Mouse (Mus musculus): Measurements from ENCODE around the gene En2.

En2 gene

DNA sequence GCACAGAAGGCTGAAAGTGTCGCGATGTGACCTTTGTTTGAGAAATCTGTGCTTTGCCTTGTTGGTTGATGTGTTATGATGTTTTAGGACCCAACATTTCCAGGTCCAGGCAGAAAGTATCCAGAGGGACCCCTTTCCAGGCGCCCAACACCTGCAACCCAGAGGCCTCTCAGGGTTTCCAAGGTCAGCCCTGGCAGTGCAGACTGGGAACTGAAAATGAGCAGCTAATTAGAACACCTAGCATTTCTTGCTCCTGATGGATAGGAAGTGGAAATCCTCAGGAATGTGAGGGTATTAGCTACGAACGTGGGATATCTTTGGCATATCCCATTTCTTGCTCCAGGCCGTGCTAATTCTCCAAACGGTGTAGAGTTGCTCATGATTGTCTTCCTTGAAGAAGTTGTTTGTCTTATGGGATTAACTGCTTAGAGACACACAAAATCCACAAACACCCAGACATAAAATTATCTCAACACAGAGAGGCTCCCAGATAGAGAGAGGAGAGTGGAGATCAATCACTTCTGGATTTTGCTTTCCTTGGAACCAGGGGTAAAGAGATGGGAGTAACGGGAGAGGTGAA is 5.5 kb upstream of the En2 start:
- DNase-seq (ENCODE audit: low spot score in 2 of 2) = no peak

DNA sequence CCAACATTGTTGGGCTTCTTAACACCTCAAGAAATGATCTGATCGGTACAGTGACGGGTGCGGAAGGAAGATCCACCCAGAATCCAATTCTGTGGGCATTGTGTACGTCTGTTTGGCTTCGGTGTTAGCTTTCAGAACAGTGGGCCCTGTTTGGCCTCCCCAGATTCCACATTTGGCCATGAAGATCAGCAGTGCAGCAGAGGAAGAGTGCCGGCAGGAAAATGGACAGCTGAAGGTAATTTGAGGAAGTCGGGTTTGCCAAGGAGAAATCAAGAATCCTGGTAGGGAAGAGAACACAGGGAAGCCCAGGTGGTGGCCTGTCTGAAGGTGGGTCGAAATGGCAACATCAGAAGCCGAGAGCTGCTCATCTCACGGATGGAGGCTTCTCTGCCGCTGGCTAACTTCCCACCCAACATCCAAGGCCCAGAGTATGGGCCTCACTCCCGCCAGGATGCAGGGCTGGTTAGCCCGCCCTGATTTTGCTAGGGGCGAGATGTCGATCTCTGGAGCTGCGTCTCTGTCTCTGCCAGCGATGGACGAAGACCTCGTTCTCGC is 4.0 kb upstream of the En2 start:
- no peak for DNase-seq (ENCODE audit: low spot score in 2 of 2)

DNA sequence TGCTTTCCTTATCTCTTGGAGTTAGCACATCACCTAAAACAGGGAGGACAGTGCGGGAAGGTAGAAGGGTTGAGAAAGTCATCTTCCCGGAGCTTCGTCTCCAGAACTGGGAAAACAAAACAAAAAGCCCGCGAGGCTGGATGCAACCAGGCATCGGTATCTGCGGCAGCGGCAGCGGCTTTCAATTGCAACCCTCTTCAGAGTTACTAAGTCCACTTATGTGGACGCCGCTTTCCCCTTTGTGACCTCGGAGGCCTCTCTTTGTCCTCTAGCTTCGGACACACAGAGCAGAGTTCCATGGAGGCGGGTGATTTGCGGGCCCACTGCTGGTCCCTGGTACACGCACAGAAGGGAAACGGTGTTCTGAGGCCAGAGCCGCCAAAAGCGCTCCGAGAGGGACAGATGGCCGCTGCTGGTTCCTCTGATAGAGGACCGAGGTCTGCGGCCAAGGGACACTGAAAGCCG is 3.5 kb upstream of the En2 start:
- no peak for DNase-seq (ENCODE audit: low spot score in 2 of 2)

DNA sequence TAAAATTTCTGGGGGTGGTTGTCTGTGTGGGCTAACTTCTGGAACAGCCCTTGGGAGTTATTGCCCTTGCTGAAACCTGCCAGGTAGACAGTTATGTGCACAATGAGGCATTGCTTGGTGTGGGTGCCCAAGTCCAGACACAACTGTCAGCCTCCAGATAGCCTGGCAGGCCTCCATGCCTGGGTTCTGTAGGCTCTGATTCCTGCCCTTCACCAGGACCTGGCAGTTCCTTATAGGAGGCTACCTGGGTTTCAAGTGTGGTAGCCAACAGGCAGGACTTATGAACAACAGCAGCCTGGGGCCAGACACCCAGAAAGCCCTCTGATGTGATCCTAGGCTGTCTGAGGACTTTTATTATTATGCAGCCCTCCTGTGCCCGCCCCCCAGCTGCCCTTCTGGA is 1.6 kb upstream of the En2 start:
- no peak for DNase-seq (ENCODE audit: low spot score in 2 of 2)

DNA sequence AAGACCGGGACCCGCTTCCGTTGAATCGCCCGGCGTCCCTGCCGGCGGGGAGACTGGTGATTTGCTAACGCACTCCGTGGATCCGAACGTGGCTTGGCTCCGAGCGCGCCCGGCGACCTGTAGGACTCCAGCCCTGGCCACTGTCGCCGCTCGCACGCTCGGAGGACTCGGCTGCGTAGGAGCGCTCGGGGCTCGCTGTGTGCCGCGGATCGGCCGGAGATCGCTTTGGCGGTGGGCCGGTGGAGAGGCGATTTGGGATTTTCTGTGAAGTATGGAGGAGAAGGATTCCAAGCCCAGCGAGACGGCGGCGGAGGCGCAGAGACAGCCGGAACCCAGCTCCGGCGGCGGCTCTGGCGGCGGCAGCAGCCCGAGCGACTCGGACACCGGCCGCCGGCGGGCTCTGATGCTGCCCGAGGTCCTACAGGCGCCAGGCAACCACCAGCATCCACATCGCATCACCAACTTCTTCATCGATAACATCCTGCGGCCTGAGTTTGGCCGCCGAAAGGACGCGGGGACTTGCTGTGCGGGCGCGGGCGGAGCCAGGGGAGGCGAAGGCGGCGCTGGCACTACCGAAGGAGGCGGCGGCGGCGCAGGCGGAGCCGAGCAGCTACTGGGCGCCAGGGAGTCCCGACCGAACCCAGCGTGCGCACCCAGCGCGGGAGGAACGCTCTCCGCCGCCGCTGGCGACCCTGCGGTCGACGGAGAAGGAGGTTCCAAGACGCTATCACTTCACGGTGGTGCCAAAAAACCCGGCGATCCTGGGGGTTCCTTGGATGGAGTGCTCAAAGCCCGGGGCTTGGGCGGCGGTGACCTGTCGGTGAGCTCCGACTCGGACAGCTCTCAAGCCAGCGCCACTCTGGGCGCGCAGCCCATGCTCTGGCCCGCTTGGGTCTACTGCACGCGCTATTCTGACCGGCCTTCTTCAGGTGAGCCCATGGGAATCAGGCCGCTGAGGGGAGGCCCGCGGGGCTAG is 1.1 kb downstream of the En2 start:
- no peak for DNase-seq (ENCODE audit: low spot score in 2 of 2)

DNA sequence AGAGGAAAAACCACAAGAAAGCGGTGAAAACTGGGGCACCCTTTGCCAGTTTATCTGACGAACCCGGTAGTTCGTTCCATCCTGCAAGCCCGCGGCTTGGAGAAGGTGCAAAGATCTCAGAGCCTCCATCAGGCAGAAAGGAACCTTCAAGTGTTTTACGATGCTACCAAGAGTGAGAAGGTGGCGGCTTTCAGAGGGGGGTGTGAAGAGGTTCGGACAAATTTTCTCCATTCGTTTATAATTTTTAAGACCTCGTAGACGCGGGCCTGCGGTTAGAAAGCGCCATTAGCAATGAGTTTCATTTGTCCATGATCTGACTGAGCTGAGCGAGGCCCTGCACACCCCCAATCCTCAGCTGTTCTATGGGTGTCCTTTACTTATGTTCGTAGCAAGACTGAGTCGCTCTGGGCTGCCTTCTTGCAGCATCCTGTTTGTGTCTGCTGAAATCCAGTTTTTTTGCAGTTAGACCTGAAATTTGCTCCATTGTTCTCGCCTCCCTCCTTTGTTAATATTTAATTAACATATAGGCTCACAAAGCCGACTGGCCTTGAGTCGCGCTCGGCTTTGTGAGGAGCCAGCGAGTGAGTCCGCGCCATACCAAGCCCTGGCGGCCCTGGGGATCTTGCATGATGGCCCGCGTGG is 2.2 kb downstream of the En2 start:
- no peak for DNase-seq (ENCODE audit: low spot score in 2 of 2)

DNA sequence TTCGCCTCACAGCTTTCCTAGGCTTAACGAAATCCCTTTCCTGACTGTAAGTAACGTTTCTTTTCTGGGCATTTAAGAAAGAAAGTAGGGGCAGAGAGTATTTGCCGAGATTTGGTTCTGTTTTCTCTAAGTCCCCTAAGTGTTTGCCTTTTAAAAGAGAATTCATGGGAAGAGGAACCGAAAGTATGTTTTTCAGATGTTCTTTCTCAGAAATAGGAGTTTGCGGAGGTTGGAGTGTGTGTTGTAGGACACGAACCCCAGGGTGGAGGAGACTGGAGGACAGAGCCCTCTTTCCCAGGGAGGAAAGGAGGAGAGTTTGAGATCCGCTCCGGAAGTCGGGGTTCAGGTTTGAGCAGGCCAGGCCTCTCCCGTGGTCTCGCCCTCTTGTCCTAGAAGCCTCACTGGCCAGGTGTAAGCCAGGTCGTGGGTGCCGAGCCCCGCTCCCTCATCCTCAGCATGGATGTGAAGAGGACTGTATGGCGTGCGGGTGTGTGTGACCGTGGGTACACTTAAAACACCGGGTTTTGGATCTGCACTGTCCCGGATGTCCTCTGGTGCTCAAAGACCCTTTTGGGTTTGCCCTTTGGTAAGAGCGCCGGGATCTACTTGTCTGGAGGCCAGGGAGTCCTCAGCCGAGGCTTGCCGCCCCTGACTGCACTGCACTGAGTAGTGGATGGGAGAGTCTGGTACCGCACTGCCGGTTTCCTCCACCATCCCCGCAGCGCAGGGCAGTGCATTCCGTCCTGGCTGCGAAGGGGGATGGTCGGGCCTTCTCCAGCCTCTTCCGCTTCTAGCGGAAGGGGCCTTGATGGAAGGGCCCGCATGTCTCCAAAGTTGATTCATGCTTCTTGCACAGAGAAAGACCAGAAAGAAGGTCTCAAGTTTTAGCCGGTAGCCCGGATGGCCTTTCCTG is 3.0 kb downstream of the En2 start:
- no peak for DNase-seq (ENCODE audit: low spot score in 2 of 2)

DNA sequence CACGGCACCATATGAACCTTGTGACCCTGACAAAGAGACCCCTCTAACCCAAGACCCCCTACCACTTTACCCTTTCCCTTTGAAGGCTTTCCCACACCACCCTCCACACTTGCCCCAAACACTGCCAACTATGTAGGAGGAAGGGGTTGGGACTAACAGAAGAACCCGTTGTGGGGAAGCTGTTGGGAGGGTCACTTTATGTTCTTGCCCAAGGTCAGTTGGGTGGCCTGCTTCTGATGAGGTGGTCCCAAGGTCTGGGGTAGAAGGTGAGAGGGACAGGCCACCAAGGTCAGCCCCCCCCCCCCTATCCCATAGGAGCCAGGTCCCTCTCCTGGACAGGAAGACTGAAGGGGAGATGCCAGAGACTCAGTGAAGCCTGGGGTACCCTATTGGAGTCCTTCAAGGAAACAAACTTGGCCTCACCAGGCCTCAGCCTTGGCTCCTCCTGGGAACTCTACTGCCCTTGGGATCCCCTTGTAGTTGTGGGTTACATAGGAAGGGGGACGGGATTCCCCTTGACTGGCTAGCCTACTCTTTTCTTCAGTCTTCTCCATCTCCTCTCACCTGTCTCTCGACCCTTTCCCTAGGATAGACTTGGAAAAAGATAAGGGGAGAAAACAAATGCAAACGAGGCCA is 3.8 kb downstream of the En2 start:
- DNase-seq (ENCODE audit: low spot score in 2 of 2) = no peak

DNA sequence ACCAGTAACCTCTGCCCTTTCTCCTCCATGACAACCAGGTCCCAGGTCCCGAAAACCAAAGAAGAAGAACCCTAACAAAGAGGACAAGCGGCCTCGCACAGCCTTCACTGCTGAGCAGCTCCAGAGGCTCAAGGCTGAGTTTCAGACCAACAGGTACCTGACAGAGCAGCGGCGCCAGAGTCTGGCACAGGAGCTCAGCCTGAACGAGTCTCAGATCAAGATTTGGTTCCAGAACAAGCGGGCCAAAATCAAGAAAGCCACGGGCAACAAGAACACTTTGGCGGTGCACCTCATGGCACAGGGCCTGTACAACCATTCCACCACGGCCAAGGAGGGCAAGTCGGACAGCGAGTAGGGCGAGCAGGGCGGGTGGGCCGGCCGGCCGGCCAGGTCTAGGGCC is 4.6 kb downstream of the En2 start:
- DNase-seq (ENCODE audit: low spot score in 2 of 2) = no peak

DNA sequence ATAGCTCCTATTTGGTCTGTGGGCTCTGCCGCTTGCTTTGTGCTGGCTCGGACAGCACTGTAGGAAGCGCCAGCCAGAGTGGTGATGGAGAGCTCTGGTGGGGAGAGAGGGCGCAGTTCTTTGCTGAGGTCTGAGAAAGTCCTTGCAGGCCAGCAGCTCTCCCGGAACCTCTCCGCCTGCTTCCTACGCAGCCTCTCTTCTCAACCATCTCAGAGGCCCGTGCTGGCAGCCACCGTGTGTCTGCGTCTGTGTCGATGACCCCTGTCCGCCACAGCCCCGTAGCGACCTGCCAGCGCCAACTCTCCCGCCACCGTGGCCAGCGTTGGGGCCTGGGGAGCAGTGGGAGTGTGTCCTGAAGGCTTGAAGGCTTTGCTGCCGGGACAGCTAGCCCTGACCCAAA is 5.4 kb downstream of the En2 start:
- no peak for DNase-seq (ENCODE audit: low spot score in 2 of 2)

DNA sequence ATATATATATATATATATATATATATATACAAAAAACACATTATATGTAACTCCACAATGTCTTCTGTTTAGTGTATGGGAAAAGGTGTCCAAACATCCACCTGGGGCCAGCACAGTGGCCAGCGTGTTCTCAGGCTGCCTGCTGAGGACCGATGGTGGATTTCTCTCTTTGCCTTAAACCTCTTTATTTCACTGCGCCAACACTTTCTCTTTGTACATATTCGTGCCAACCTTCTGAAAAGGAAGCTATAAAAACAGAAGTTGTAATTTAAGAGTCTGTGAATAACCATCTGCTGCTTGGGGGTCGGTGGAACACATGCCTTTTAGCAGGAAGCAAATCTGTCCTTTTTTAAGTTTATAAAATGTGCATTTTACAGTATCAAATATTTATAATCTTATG is 6.2 kb downstream of the En2 start:
- no peak for DNase-seq (ENCODE audit: low spot score in 2 of 2)

DNA sequence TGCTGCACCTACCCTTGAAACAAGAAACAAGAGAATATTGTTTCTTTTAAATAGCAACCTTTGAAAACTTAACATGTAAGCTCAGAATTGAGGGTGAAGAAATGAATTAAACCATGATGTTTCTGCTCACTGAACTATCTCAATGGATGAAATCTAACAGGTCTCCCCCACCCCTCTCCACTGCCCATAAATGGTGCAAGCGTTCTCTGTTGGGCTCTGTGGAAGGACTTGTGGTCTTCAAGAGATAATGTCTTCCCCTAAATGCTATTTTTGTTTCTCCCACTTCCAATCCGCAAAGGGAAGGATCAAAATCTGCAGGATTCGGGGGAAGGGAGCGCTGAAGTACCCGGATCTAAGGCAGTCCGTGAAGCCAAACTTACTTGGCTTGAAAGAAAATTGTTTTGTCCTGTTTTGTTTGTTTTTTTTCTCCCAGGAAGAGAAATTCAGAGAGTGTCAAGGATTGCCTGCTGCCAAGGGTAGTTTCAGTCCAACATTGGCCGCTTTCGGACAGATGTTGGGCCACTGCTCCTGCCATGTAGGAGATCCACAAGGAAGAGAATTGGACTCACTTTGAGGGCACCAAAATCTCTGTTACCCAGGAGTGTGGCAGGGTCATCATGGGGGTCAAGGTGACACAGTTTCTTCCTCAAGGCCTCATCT is 6.9 kb downstream of the En2 start:
- DNase-seq (ENCODE audit: low spot score in 2 of 2) = no peak

DNA sequence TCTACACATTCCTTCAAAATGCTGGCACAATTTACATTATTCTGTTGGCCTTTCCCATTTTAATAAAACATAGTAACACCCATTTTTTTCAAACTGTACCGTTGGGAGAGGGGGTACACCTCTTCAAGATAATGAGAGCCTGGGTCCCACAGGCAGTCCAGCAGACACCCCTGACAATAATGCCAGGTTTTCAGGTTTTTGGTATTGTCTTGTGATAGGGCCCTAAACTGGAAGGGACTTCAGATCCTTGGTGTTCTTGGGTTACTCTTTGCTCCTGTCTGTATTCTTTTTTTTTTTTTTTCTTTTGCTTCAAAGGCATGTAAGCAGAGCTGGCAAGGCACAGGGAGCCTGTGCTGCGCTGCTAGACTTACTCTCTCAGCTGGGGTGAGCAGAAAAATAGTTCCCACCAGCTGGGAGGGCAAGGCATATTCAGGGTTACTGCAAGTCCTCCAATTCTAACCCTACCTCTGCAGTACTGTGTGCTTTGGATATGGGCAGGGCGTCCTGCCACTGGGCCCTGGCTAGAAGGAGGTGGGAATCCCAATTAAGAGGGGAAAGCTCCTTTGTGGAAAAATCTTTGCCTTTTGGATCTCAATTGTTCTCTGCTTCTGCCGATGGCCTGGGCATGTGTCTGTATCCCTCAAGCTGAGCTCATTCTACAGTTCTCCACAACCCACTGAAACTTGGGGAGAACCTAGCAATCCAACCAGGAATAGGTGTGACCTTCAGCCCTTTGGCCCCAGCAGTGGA is 7.6 kb downstream of the En2 start:
- DNase-seq (ENCODE audit: low spot score in 2 of 2) = no peak

DNA sequence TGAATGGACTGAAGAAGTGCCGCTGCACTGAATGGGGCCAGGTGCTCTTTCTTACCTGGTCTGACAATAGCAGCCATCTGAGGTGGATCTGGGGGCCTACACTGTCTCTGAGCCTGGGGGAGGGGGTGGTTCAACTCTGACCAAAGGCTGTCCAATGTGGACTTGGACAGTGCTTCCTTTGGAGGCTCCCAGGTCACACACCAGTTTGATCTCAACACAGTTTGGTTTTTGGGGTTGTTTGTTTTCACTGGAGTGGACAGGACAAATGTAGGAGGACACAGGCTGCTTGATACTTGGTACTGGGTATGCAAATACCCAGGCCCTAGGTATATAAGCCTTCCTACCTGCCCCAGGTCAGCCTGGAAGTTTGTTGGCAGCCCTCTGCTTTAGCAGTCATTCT is 8.2 kb downstream of the En2 start:
- DNase-seq (ENCODE audit: low spot score in 2 of 2) = no peak

DNA sequence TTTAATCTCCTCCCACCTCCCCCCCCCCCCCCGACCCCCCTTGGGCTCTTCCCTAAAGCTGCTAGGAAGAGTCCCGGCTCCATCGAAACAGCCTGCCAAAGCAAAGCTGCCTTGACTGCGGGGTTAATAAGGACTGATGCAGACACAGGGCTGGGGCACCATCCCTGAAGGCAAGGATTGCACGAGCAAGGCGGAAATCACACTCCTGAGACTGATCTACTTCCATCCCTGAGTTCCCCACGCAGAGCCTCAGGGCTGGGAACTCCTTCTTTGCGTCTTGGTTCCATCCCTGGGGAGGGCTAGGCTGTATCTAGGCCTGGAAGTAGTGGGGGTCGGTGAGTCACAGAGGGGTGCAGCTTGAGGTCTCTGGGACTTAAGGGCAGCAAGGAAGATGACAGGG is 8.6 kb downstream of the En2 start:
- DNase-seq (ENCODE audit: low spot score in 2 of 2) = no peak

DNA sequence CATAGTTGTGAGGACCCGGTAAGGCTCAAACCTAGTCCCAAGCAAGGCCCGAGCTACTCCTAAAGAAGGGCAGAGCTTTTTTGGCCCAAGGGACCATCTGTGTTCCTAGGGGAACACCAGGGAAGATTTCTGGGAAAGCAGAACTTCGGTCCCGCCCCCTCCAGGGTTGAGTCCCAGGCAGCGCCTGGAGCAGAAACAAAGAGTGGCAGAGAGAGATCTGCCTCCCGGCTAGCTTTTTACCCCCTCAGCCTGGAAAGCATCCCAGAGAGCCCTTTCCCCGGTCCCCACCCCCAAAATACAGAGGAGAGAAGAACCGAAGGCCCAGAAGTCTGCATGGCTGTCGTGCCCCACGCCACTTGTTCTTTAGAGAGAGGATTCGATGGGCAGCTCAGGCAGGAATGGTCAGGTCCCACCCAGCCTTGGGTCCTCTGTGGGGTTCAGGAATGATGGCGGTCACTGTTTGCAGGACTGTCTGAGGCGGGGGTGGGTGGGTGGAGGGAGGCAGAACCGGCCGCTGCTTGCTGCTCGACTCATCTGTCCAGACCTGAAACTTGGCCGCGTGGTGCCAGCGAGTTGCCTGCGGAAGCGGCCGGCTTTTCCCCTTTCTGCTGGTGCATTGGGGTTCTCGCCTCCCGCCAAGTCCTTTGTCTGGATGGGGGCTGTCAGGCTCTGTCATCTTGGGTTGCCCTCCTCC is 9.5 kb downstream of the En2 start:
- no peak for DNase-seq (ENCODE audit: low spot score in 2 of 2)

DNA sequence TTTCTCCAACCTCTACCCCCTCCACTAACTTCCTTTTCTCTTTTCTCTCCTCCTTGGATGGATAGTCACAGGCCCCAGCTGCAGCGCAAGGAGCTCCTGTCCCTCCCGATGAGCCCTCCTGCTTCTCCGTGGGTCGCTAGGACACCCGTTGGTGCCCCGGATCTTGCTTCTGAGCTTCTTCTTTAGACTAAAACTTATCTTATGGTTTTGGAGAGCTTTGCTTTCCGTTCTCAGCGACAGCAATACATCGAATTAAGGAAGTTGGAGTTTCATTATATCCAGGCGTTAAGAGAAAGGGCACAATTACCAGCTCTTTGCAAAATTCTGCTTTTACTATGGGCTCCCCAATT is 10.1 kb downstream of the En2 start:
- no peak for DNase-seq (ENCODE audit: low spot score in 2 of 2)

DNA sequence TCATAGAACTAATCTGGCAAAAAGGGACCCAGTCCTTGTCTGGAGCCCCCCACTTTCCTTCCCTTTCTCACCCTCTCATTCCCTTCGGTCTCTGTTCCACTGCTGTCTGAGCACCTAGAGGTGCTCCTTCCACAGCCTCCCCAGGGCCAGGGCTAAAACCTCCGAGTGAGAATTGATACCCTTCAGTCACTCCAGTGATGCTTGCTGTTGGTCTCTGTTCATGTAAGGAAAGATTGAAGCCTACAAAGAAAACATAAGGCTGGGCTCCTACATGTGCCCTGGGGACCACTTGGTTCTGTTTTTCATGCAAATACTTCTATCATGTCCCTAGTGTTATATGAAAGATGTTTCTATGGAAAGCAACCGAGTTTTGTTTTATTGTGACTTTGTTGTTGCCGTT is 10.5 kb downstream of the En2 start:
- no peak for DNase-seq (ENCODE audit: low spot score in 2 of 2)

DNA sequence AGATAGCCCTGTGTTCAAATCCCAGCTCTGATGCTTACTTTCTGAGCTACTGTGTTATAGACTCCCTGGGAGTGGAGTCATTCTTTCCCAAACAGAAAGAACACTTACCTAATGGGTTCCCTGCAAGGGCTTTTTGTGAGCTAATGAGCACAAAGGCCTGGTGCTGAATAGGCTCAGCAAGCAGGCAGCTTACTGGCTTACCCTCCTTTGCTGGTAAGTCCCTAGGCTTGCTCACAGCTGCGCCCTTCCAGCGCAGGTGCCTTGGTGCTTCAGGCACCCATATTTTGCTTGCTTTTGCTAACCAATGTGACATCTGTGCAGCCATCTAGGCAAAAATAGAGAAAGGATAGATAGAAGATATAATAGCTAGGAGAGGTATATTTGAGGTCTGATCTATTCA is 11.1 kb downstream of the En2 start:
- DNase-seq (ENCODE audit: low spot score in 2 of 2) = no peak
